Mouse (Mus musculus): ENCODE results near the gene Galntl5. TPM values are rescaled to one million over a fixed set of nuclear protein-coding genes. Genes with fewer than 3 reads are reported as not detected.

Galntl5 gene
- polyA plus RNA-seq, 1 experiment: not detected

GRCm38 (mm10) chr5:25155351-25155750 is 25.9 kb upstream of the Galntl5 start:
- H3K9ac ChIP-seq (ENCODE audit: low read depth, poor library complexity, severe bottlenecking): no peak overlapping the region
- TF ChIP-seq EP300 (IDR thresholded peaks at IDR 0.05; ENCODE audit: insufficient read depth, low read depth, low read length) (no peak), POLR2A (IDR thresholded peaks at IDR 0.05; ENCODE audit: insufficient read depth, low read length) (no peak), CTCF (IDR thresholded peaks at IDR 0.05; ENCODE audit: low read depth, low read length) (no peak)
- H3K27me3 ChIP-seq (ENCODE audit: control insufficient read depth, insufficient read depth, low read length, poor library complexity, severe bottlenecking): no peaks in the 10 kb centered on the region
- no peaks in the 10 kb centered on the region for H3K36me3 ChIP-seq (ENCODE audit: control insufficient read depth, insufficient read depth, low read length, poor library complexity, severe bottlenecking)
- H3K4me3 ChIP-seq (ENCODE audit: low read depth, low read length): no peak overlapping the region
- no peak overlapping the region for H3K27ac ChIP-seq (ENCODE audit: insufficient read depth, low read length)
- H3K9me3 ChIP-seq (replicated peaks; ENCODE audit: control insufficient read depth, insufficient read depth, low read length, poor library complexity, severe bottlenecking): no peaks in the 10 kb centered on the region
- no peaks in the 10 kb centered on the region for H3K4me1 ChIP-seq (ENCODE audit: control insufficient read depth, insufficient read depth, low read length)

- H3K36me3 ChIP-seq (ENCODE audit: control insufficient read depth, insufficient read depth, low read length, poor library complexity, severe bottlenecking): no peaks in the 10 kb centered on the region
- H3K9me3 ChIP-seq (replicated peaks; ENCODE audit: control insufficient read depth, insufficient read depth, low read length, poor library complexity, severe bottlenecking): no peaks in the 10 kb centered on the region
- H3K4me3 ChIP-seq (ENCODE audit: low read depth, low read length): no peak overlapping the region
- H3K4me1 ChIP-seq (ENCODE audit: control insufficient read depth, insufficient read depth, low read length): no peaks in the 10 kb centered on the region
- peak overlapping the region; percentile 14; the same call in 1 of the 2 replicates for H3K27ac ChIP-seq (ENCODE audit: insufficient read depth, low read length)
- H3K9ac ChIP-seq (ENCODE audit: low read depth, poor library complexity, severe bottlenecking): no peak overlapping the region
- TF ChIP-seq EP300 (IDR thresholded peaks at IDR 0.05; ENCODE audit: insufficient read depth, low read depth, low read length) (no peak), POLR2A (IDR thresholded peaks at IDR 0.05; ENCODE audit: insufficient read depth, low read length) (no peak), CTCF (IDR thresholded peaks at IDR 0.05; ENCODE audit: low read depth, low read length) (no peak)
- H3K27me3 ChIP-seq (ENCODE audit: control insufficient read depth, insufficient read depth, low read length, poor library complexity, severe bottlenecking): no peaks in the 10 kb centered on the region
Observed at GRCm38 (mm10) chr5:25157136-25157535, 24.1 kb upstream of the Galntl5 start.

DNA sequence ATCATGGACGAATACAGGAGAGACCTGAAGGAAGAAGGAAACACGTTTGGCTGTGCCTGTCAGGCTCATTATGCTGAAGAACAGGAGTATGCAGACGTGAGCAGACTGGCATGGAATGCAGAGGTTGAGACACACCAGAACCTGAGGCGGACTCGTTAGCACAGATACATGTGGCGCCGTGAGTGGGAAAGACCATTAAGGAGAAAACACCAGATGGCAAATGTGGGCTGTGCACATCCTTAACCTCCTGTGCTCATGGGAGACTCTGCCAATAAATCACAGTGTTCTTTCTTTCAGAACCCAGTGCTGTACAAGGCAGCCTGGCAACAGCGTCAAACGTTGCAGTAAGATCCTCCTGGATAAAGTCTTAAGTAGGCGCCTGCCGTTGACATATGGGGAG is 20.7 kb upstream of the Galntl5 start:
- no peaks in the 10 kb centered on the region for H3K9me3 ChIP-seq (replicated peaks; ENCODE audit: control insufficient read depth, insufficient read depth, low read length, poor library complexity, severe bottlenecking)
- TF ChIP-seq POLR2A (IDR thresholded peaks at IDR 0.05; ENCODE audit: insufficient read depth, low read length): no peak
- TF ChIP-seq EP300 (IDR thresholded peaks at IDR 0.05; ENCODE audit: insufficient read depth, low read depth, low read length): no peak
- no peak for TF ChIP-seq CTCF (IDR thresholded peaks at IDR 0.05; ENCODE audit: low read depth, low read length)
- H3K4me1 ChIP-seq (ENCODE audit: control insufficient read depth, insufficient read depth, low read length): no peaks in the 10 kb centered on the region
- H3K27me3 ChIP-seq (ENCODE audit: control insufficient read depth, insufficient read depth, low read length, poor library complexity, severe bottlenecking): no peaks in the 10 kb centered on the region
- no peak overlapping the region for H3K4me3 ChIP-seq (ENCODE audit: low read depth, low read length)
- H3K9ac ChIP-seq (ENCODE audit: low read depth, poor library complexity, severe bottlenecking): no peak overlapping the region
- H3K36me3 ChIP-seq (ENCODE audit: control insufficient read depth, insufficient read depth, low read length, poor library complexity, severe bottlenecking): no peaks in the 10 kb centered on the region
- no peak overlapping the region for H3K27ac ChIP-seq (ENCODE audit: insufficient read depth, low read length)

DNA sequence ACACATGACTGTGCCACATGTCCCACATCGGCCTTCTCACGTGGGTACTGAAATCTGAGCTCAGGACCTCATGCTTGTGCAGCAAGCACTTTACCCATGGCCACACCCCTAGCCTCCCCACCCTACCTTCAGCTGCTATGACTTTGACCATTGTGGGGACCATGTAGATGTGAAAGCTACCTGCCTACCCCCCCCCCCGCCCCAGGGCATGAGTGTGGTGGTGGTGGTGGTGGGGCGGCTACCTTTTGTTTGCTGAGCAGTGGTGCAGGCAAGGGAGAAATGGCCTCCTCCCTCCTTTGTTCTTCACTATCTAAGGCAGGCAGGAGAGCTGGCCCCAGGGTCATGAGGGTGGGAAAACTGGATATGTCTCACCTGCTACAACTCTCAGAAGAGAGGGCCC is 18.3 kb upstream of the Galntl5 start:
- no peak overlapping the region for H3K4me3 ChIP-seq (ENCODE audit: low read depth, low read length)
- TF ChIP-seq EP300 (IDR thresholded peaks at IDR 0.05; ENCODE audit: insufficient read depth, low read depth, low read length) (peak; percentile 36; the same call in 1 of the 2 replicates), POLR2A (IDR thresholded peaks at IDR 0.05; ENCODE audit: insufficient read depth, low read length) (no peak), CTCF (IDR thresholded peaks at IDR 0.05; ENCODE audit: low read depth, low read length) (no peak)
- H3K27ac ChIP-seq (ENCODE audit: insufficient read depth, low read length): no peak overlapping the region
- no peaks in the 10 kb centered on the region for H3K4me1 ChIP-seq (ENCODE audit: control insufficient read depth, insufficient read depth, low read length)
- no peaks in the 10 kb centered on the region for H3K9me3 ChIP-seq (replicated peaks; ENCODE audit: control insufficient read depth, insufficient read depth, low read length, poor library complexity, severe bottlenecking)
- H3K27me3 ChIP-seq (ENCODE audit: control insufficient read depth, insufficient read depth, low read length, poor library complexity, severe bottlenecking): no peaks in the 10 kb centered on the region
- H3K9ac ChIP-seq (ENCODE audit: low read depth, poor library complexity, severe bottlenecking): no peak overlapping the region
- H3K36me3 ChIP-seq (ENCODE audit: control insufficient read depth, insufficient read depth, low read length, poor library complexity, severe bottlenecking): no peaks in the 10 kb centered on the region

DNA sequence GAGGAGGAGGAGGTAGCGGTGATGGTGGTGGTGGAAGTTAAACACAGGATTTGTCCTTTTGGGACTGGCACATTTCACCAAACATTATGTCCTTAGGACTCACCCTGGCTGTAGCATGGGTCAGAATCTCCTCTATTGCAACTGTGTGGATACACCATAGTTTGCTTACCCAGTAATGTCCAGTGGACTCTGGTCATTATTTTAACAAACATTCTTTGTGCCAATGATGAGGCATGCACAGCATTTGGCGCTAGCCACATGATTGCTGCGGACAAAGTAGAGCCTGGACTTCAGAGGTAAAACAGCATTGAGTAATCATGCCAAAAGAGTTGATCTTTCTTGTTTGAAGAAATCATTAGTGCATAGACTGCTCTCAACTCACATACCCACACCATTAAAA is 17.3 kb upstream of the Galntl5 start:
- TF ChIP-seq CTCF (IDR thresholded peaks at IDR 0.05; ENCODE audit: low read depth, low read length) (no peak), EP300 (IDR thresholded peaks at IDR 0.05; ENCODE audit: insufficient read depth, low read depth, low read length) (no peak), POLR2A (IDR thresholded peaks at IDR 0.05; ENCODE audit: insufficient read depth, low read length) (no peak)
- Histone ChIP-seq H3K27me3 (ENCODE audit: control insufficient read depth, insufficient read depth, low read length, poor library complexity, severe bottlenecking) (no peaks in the 10 kb centered on the region), H3K9me3 (replicated peaks; ENCODE audit: control insufficient read depth, insufficient read depth, low read length, poor library complexity, severe bottlenecking) (no peaks in the 10 kb centered on the region), H3K4me3 (ENCODE audit: low read depth, low read length) (no peak overlapping the region), H3K9ac (ENCODE audit: low read depth, poor library complexity, severe bottlenecking) (no peak overlapping the region), H3K36me3 (ENCODE audit: control insufficient read depth, insufficient read depth, low read length, poor library complexity, severe bottlenecking) (no peaks in the 10 kb centered on the region), H3K4me1 (ENCODE audit: control insufficient read depth, insufficient read depth, low read length) (no peaks in the 10 kb centered on the region), H3K27ac (ENCODE audit: insufficient read depth, low read length) (no peak overlapping the region)

DNA sequence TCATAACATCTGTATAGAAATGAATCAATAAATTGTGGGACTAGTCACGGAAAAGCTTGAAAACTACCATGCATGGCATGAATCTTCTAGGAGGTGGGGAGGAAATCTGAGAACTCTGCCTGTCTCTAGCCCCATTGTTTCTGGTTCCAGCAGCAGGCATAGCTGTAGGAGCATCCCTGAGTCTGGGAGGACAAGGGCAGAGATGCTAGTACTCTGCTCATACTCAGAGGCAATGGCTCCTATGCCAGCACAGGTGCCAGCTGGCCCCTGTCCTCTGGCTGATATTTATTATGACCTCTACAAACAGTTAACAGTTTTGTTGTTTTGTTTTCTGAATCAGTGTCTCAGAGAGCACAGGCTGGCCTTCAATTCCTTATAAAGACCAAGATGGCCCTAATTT is 16.9 kb upstream of the Galntl5 start:
- H3K36me3 ChIP-seq (ENCODE audit: control insufficient read depth, insufficient read depth, low read length, poor library complexity, severe bottlenecking): no peaks in the 10 kb centered on the region
- H3K27me3 ChIP-seq (ENCODE audit: control insufficient read depth, insufficient read depth, low read length, poor library complexity, severe bottlenecking): no peaks in the 10 kb centered on the region
- H3K4me3 ChIP-seq (ENCODE audit: low read depth, low read length): no peak overlapping the region
- TF ChIP-seq EP300 (IDR thresholded peaks at IDR 0.05; ENCODE audit: insufficient read depth, low read depth, low read length) (no peak), POLR2A (IDR thresholded peaks at IDR 0.05; ENCODE audit: insufficient read depth, low read length) (no peak), CTCF (IDR thresholded peaks at IDR 0.05; ENCODE audit: low read depth, low read length) (no peak)
- H3K4me1 ChIP-seq (ENCODE audit: control insufficient read depth, insufficient read depth, low read length): no peaks in the 10 kb centered on the region
- H3K9ac ChIP-seq (ENCODE audit: low read depth, poor library complexity, severe bottlenecking): no peak overlapping the region
- H3K9me3 ChIP-seq (replicated peaks; ENCODE audit: control insufficient read depth, insufficient read depth, low read length, poor library complexity, severe bottlenecking): no peaks in the 10 kb centered on the region
- H3K27ac ChIP-seq (ENCODE audit: insufficient read depth, low read length): no peak overlapping the region
